Mouse (Mus musculus) cerebellum, adult 11-12 months (tissue): Measurements from ENCODE around the gene Sox10.
A peak's percentile ranks its signal among the peaks of the same experiment; 100 is the strongest.

Experiments
- DNase-seq: peaks from one replicate; pipeline ENCODE4 v3.0.0; 2022

Sox10 gene

GRCm38 (mm10) chr15:79122119-79122518 is 42.9 kb downstream of the Sox10 start:
- DNase-seq: no peak

- no peak for DNase-seq
These were observed 45.5 kb downstream of the Sox10 start for GRCm38 (mm10) chr15:79119491-79119890.

- no peak for DNase-seq
These were observed 49.8 kb downstream of the Sox10 start for GRCm38 (mm10) chr15:79115276-79115675.

- no peak for DNase-seq
These were observed 53.3 kb downstream of the Sox10 start for GRCm38 (mm10) chr15:79111774-79112173.

- DNase-seq: no peak
These were observed 54.5 kb downstream of the Sox10 start for GRCm38 (mm10) chr15:79110528-79110927.

- no peak for DNase-seq
These were observed 55.0 kb downstream of the Sox10 start for GRCm38 (mm10) chr15:79110031-79110430.

GRCm38 (mm10) chr15:79109321-79109934 is 55.6 kb downstream of the Sox10 start:
- DNase-seq: no peak

- DNase-seq: peak; percentile 78
These were observed 56.4 kb downstream of the Sox10 start, which contains the start of gene Micall1 for GRCm38 (mm10) chr15:79108421-79109320. Gene Micall1 (plus strand): TSS chr15:79108898.

GRCm38 (mm10) chr15:79107966-79108365 is 57.1 kb downstream of the Sox10 start:
- DNase-seq: no peak

GRCm38 (mm10) chr15:79105804-79106203 is 59.2 kb downstream of the Sox10 start:
- no peak for DNase-seq
